Mouse (Mus musculus): ENCODE data around the gene Olfr605. TPM values are rescaled to one million over a fixed set of nuclear protein-coding genes. Genes with fewer than 3 reads are reported as not detected.
"Not testable (repeated sequence)": the region's sequence is repeated elsewhere in the genome, so short reads cannot be mapped to it uniquely, and the experiment has no call there.

Gene Olfr605
- not detected in 2 replicates for polyA plus RNA-seq (2012)

GRCm38 (mm10) chr7:103445339-103445738 lies at the start of gene Olfr605:
Olfr605 (minus strand) TSS chr7:103445439.
- TF ChIP-seq GATA1 (IDR thresholded peaks at IDR 0.05; ENCODE audit: low read length): no peak

GRCm38 (mm10) chr7:103469577-103469976 lies 24.3 kb upstream of the Olfr605 start, which contains the start of gene Olfr608:
Olfr608 (plus strand) TSS chr7:103469877.
- TF ChIP-seq GATA1 (IDR thresholded peaks at IDR 0.05; ENCODE audit: low read length): no peak

- TF ChIP-seq GATA1 (IDR thresholded peaks at IDR 0.05; ENCODE audit: low read length): no peak
Measured at GRCm38 (mm10) chr7:103460590-103460989, 15.4 kb upstream of the Olfr605 start.

GRCm38 (mm10) chr7:103448746-103449145 lies 3.5 kb upstream of the Olfr605 start, which contains the start of gene Olfr606:
Olfr606 (plus strand) TSS chr7:103449046.
- TF ChIP-seq GATA1 (IDR thresholded peaks at IDR 0.05; ENCODE audit: low read length): no peak

- not testable (repeated sequence) for TF ChIP-seq GATA1 (IDR thresholded peaks at IDR 0.05; ENCODE audit: low read length)
Measured at GRCm38 (mm10) chr7:103414772-103415171, 30.5 kb downstream of the Olfr605 start, which contains the start of gene Usp17lc. Usp17lc (plus strand) TSS chr7:103415072.

- no peak for TF ChIP-seq GATA1 (IDR thresholded peaks at IDR 0.05; ENCODE audit: low read length)
Measured at GRCm38 (mm10) chr7:103398981-103399380, 46.3 kb downstream of the Olfr605 start.

- TF ChIP-seq GATA1 (IDR thresholded peaks at IDR 0.05; ENCODE audit: low read length): no peak
Measured at GRCm38 (mm10) chr7:103397758-103398157, 47.5 kb downstream of the Olfr605 start.

Other genes with a start within 250 kb of the Olfr605 start
- gene Olfr593, start 233.6 kb downstream of the Olfr605 start, polyA plus RNA-seq (2012): not detected in 2 replicates
- gene Olfr594, start 228.4 kb downstream of the Olfr605 start, polyA plus RNA-seq (2012): not detected in 2 replicates
- gene Usp17ld, start 192.9 kb downstream of the Olfr605 start, polyA plus RNA-seq (2012): not detected in 2 replicates
- not detected in 2 replicates for gene Olfr596, start 139.8 kb downstream of the Olfr605 start, polyA plus RNA-seq (2012)
- not detected in 2 replicates for gene Olfr597, start 129.1 kb downstream of the Olfr605 start, polyA plus RNA-seq (2012)
- not detected in 2 replicates for gene Olfr598, start 121.9 kb downstream of the Olfr605 start, polyA plus RNA-seq (2012)
- gene Olfr599, start 109.5 kb downstream of the Olfr605 start, polyA plus RNA-seq (2012): not detected in 2 replicates
- gene Olfr600, start 95.8 kb downstream of the Olfr605 start, polyA plus RNA-seq (2012): not detected in 2 replicates
- not detected in 2 replicates for gene Olfr601, start 82.8 kb downstream of the Olfr605 start, polyA plus RNA-seq (2012)
- not detected in 2 replicates for gene Olfr603, start 59.3 kb downstream of the Olfr605 start, polyA plus RNA-seq (2012)
- not detected in 2 replicates for gene Usp17lc, start 30.4 kb downstream of the Olfr605 start, polyA plus RNA-seq (2012)
- not detected in 2 replicates for gene Olfr606, start 3.6 kb upstream of the Olfr605 start, polyA plus RNA-seq (2012)
- gene Olfr607, start 18.7 kb upstream of the Olfr605 start, polyA plus RNA-seq (2012): not detected in 2 replicates
- gene Olfr608, start 24.4 kb upstream of the Olfr605 start, polyA plus RNA-seq (2012): not detected in 2 replicates
- not detected in 2 replicates for gene Olfr609, start 52.6 kb upstream of the Olfr605 start, polyA plus RNA-seq (2012)
- not detected in 2 replicates for gene Olfr610, start 66.7 kb upstream of the Olfr605 start, polyA plus RNA-seq (2012)
- not detected in 2 replicates for gene Olfr611, start 75.4 kb upstream of the Olfr605 start, polyA plus RNA-seq (2012)
- gene Olfr612, start 97.3 kb upstream of the Olfr605 start, polyA plus RNA-seq (2012): not detected in 2 replicates
- not detected in 2 replicates for gene Olfr613, start 102.6 kb upstream of the Olfr605 start, polyA plus RNA-seq (2012)
- gene Olfr615, start 110.6 kb upstream of the Olfr605 start, polyA plus RNA-seq (2012): not detected in 2 replicates
- gene Olfr616, start 123.7 kb upstream of the Olfr605 start, polyA plus RNA-seq (2012): not detected in 2 replicates
- not detected in 2 replicates for gene Olfr617, start 127.6 kb upstream of the Olfr605 start, polyA plus RNA-seq (2012)
- gene Olfr618, start 144.7 kb upstream of the Olfr605 start, polyA plus RNA-seq (2012): not detected in 2 replicates
- gene Olfr619, start 155.1 kb upstream of the Olfr605 start, polyA plus RNA-seq (2012): not detected in 2 replicates
- gene Olfr620, start 167.1 kb upstream of the Olfr605 start, polyA plus RNA-seq (2012): not detected in 2 replicates
- gene Olfr622, start 197.3 kb upstream of the Olfr605 start, polyA plus RNA-seq (2012): not detected in 2 replicates
- not detected in 2 replicates for gene Olfr623, start 218.3 kb upstream of the Olfr605 start, polyA plus RNA-seq (2012)
- gene Olfr624, start 225.8 kb upstream of the Olfr605 start, polyA plus RNA-seq (2012): not detected in 2 replicates
- not detected in 2 replicates for gene Olfr625-ps1, start 237.3 kb upstream of the Olfr605 start, polyA plus RNA-seq (2012)